Mouse (Mus musculus): ENCODE data around the gene Adcy7. TPM values are rescaled to one million over a fixed set of nuclear protein-coding genes. Genes with fewer than 3 reads are reported as not detected.

Gene Adcy7
- polyA plus RNA-seq, 1 experiment, result 146 TPM

GRCm38 (mm10) chr8:88323523-88323922, 51.3 kb downstream of the Adcy7 start:
- TF ChIP-seq CTCF (IDR thresholded peaks at IDR 0.05; ENCODE audit: low read depth, low read length), result no peak
- TF ChIP-seq POLR2A (IDR thresholded peaks at IDR 0.05; ENCODE audit: borderline replicate concordance, low read depth, low read length), result no peak
- Histone ChIP-seq H3K4me1 (ENCODE audit: control insufficient read depth, insufficient read depth, low read length) (no peaks in the 10 kb centered on the region), H3K27ac (ENCODE audit: insufficient read depth, low read depth, low read length) (no peak overlapping the region), H3K4me3 (ENCODE audit: insufficient read depth, low read length) (no peak overlapping the region)

DNA sequence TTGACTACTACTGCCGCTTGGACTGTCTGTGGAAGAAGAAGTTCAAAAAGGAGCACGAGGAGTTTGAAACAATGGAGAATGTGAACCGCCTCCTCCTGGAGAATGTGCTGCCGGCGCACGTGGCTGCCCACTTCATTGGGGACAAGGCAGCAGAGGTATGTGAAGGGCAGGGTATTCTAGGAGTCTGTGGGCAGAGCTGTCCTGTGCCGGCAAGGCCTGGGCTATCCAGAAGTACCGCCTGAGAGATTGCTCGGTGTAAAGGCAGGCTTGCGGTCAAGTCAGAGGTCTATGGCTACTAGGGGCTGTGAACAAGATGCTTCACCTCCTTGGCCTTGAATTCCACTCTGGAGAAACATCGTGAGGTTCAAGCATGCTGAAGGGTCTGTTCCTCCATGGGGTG, 52.6 kb downstream of the Adcy7 start:
- no peaks in the 10 kb centered on the region for H3K4me1 ChIP-seq (ENCODE audit: control insufficient read depth, insufficient read depth, low read length)
- no peak overlapping the region for H3K4me3 ChIP-seq (ENCODE audit: insufficient read depth, low read length)
- no peak overlapping the region for H3K27ac ChIP-seq (ENCODE audit: insufficient read depth, low read depth, low read length)
- TF ChIP-seq POLR2A (IDR thresholded peaks at IDR 0.05; ENCODE audit: borderline replicate concordance, low read depth, low read length) (no peak), CTCF (IDR thresholded peaks at IDR 0.05; ENCODE audit: low read depth, low read length) (no peak)

DNA sequence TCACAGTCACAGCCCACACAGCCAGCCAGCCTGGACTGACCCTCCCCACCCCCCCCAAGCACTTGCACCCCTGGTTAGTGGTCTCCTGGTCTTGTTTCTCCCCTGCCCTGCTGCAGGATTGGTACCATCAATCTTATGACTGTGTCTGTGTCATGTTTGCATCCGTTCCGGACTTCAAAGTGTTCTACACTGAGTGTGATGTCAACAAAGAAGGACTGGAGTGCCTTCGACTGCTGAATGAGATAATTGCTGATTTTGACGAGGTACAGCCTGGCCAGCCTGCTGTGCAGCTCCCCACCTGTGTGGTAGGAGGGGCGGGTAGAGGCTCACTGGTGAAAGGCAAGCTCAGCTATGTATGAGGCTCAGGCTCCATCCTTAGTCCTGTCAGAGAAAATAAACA, 53.0 kb downstream of the Adcy7 start:
- no peaks in the 10 kb centered on the region for H3K4me1 ChIP-seq (ENCODE audit: control insufficient read depth, insufficient read depth, low read length)
- H3K4me3 ChIP-seq (ENCODE audit: insufficient read depth, low read length), result no peak overlapping the region
- TF ChIP-seq POLR2A (IDR thresholded peaks at IDR 0.05; ENCODE audit: borderline replicate concordance, low read depth, low read length), result no peak
- TF ChIP-seq CTCF (IDR thresholded peaks at IDR 0.05; ENCODE audit: low read depth, low read length), result no peak
- H3K27ac ChIP-seq (ENCODE audit: insufficient read depth, low read depth, low read length), result no peak overlapping the region

- Histone ChIP-seq H3K4me1 (ENCODE audit: control insufficient read depth, insufficient read depth, low read length) (no peaks in the 10 kb centered on the region), H3K27ac (ENCODE audit: insufficient read depth, low read depth, low read length) (no peak overlapping the region), H3K4me3 (ENCODE audit: insufficient read depth, low read length) (no peak overlapping the region)
- TF ChIP-seq CTCF (IDR thresholded peaks at IDR 0.05; ENCODE audit: low read depth, low read length) (no peak), POLR2A (IDR thresholded peaks at IDR 0.05; ENCODE audit: borderline replicate concordance, low read depth, low read length) (no peak)
Observed at GRCm38 (mm10) chr8:88325795-88326194, 53.6 kb downstream of the Adcy7 start.

- H3K4me3 ChIP-seq (ENCODE audit: insufficient read depth, low read length), result no peak overlapping the region
- TF ChIP-seq POLR2A (IDR thresholded peaks at IDR 0.05; ENCODE audit: borderline replicate concordance, low read depth, low read length), result no peak
- TF ChIP-seq CTCF (IDR thresholded peaks at IDR 0.05; ENCODE audit: low read depth, low read length), result no peak
- no peak overlapping the region for H3K27ac ChIP-seq (ENCODE audit: insufficient read depth, low read depth, low read length)
- no peaks in the 10 kb centered on the region for H3K4me1 ChIP-seq (ENCODE audit: control insufficient read depth, insufficient read depth, low read length)
Observed at GRCm38 (mm10) chr8:88326328-88326727, 54.1 kb downstream of the Adcy7 start.

DNA sequence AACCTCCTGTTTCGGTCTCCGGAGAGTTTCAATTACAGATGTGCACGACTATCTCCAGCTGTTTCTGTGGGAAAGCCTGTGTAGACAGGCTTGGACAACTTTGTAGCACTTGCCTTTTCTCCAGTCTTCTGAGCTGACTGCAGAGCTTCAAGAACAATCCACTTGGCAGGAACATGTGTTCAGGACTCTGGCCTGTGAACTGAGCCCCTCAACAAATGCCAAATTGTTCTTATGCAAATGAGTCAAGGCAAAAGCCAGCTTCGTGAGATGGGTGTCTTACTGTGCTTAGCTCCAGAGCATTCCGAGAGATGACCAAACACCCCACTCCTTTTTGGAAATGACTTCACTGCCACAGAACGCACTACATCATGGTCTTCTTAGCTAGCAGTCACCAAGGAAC, 56.5 kb downstream of the Adcy7 start:
- H3K27ac ChIP-seq (ENCODE audit: insufficient read depth, low read depth, low read length), result no peak overlapping the region
- TF ChIP-seq POLR2A (IDR thresholded peaks at IDR 0.05; ENCODE audit: borderline replicate concordance, low read depth, low read length), result no peak
- TF ChIP-seq CTCF (IDR thresholded peaks at IDR 0.05; ENCODE audit: low read depth, low read length), result no peak
- H3K4me1 ChIP-seq (ENCODE audit: control insufficient read depth, insufficient read depth, low read length), result no peaks in the 10 kb centered on the region
- no peak overlapping the region for H3K4me3 ChIP-seq (ENCODE audit: insufficient read depth, low read length)

DNA sequence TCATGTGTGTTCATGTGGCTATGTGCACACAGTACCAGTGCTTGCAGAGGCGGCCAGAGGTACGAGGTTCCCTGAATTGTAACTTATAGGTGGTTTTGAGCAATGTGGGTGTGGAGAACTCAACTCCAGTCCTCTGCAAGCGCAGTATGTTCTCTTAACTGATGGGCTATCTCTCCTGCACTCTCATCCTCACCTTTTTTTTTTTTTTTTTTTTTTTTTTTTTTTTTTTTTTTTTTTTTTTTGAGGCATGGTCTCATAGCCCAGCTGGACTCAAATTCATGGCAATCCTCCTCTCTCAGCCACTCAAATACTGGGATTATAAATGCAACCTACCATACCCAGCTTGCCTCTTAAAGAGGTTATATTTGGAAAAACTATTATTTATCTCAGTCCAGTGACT, 58.6 kb downstream of the Adcy7 start:
- no peak overlapping the region for H3K4me3 ChIP-seq (ENCODE audit: insufficient read depth, low read length)
- no peak for TF ChIP-seq CTCF (IDR thresholded peaks at IDR 0.05; ENCODE audit: low read depth, low read length)
- TF ChIP-seq POLR2A (IDR thresholded peaks at IDR 0.05; ENCODE audit: borderline replicate concordance, low read depth, low read length), result no peak
- no peak overlapping the region for H3K27ac ChIP-seq (ENCODE audit: insufficient read depth, low read depth, low read length)
- H3K4me1 ChIP-seq (ENCODE audit: control insufficient read depth, insufficient read depth, low read length), result no peaks in the 10 kb centered on the region

- no peak overlapping the region for H3K4me3 ChIP-seq (ENCODE audit: insufficient read depth, low read length)
- TF ChIP-seq POLR2A (IDR thresholded peaks at IDR 0.05; ENCODE audit: borderline replicate concordance, low read depth, low read length) (no peak), CTCF (IDR thresholded peaks at IDR 0.05; ENCODE audit: low read depth, low read length) (no peak)
- H3K27ac ChIP-seq (ENCODE audit: insufficient read depth, low read depth, low read length), result no peak overlapping the region
- H3K4me1 ChIP-seq (ENCODE audit: control insufficient read depth, insufficient read depth, low read length), result no peaks in the 10 kb centered on the region
Observed at GRCm38 (mm10) chr8:88334384-88334783, 62.2 kb downstream of the Adcy7 start.

DNA sequence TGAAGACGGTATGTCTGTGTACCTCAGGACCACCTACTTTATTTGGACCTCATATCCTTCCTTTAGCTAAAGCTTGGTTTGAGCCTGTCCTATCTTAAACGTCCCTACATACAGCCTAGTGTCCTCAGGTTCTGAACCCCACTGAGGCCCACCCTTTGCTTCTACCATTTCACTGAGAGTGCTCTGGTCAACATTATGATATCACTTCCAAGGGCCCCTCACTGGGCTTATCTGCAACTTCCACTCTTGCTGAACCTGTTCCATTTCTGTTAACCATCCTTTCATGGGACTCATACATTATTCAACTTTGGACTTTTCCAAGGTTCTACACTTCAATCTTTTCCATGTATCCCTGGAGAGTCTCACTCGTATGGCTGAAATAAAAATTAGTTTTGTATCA, 62.8 kb downstream of the Adcy7 start:
- Histone ChIP-seq H3K4me1 (ENCODE audit: control insufficient read depth, insufficient read depth, low read length) (no peaks in the 10 kb centered on the region), H3K27ac (ENCODE audit: insufficient read depth, low read depth, low read length) (no peak overlapping the region), H3K4me3 (ENCODE audit: insufficient read depth, low read length) (no peak overlapping the region)
- TF ChIP-seq POLR2A (IDR thresholded peaks at IDR 0.05; ENCODE audit: borderline replicate concordance, low read depth, low read length), result no peak
- TF ChIP-seq CTCF (IDR thresholded peaks at IDR 0.05; ENCODE audit: low read depth, low read length), result no peak

- Histone ChIP-seq H3K27ac (ENCODE audit: insufficient read depth, low read depth, low read length) (no peak overlapping the region), H3K4me3 (ENCODE audit: insufficient read depth, low read length) (no peak overlapping the region), H3K4me1 (ENCODE audit: control insufficient read depth, insufficient read depth, low read length) (no peaks in the 10 kb centered on the region)
- TF ChIP-seq POLR2A (IDR thresholded peaks at IDR 0.05; ENCODE audit: borderline replicate concordance, low read depth, low read length), result no peak
- no peak for TF ChIP-seq CTCF (IDR thresholded peaks at IDR 0.05; ENCODE audit: low read depth, low read length)
Observed at GRCm38 (mm10) chr8:88339221-88339620, 67.0 kb downstream of the Adcy7 start.

Measured in bone marrow macrophage, adult 2 months (primary cell).